Mouse (Mus musculus) intestine, embryonic 15.5 days (tissue): Measurements from ENCODE around the gene Foxo1. TPM values are rescaled to one million over a fixed set of nuclear protein-coding genes. Genes with fewer than 3 reads are reported as not detected.
A peak's percentile ranks its signal among the peaks of the same experiment; 100 is the strongest.

ENCODE experiments used
- ATAC-seq: fragments of 200-750 bp; cut with Nextera tagmentation; 2 replicates; pipeline ENCODE4 v1.8.0; 2017; ENCODE audit warnings: moderate TSS enrichment, moderate library complexity
- H3K27ac ChIP-seq: fragments of 300-500 bp; sonication (generic); 2 replicates; pipeline ENCODE4 v1.5.1; 2015; ENCODE audit warnings: mild to moderate bottlenecking, inconsistent platforms
- H3K27me3 ChIP-seq: fragments of 300-500 bp; sonication (generic); replicated peaks from 2 replicates; pipeline ENCODE4 v1.6.1; 2015; ENCODE audit warnings: inconsistent platforms
- H3K36me3 ChIP-seq: fragments of 300-500 bp; sonication (generic); 2 replicates; pipeline ENCODE4 v1.6.1; 2015; ENCODE audit warnings: inconsistent platforms
- H3K4me1 ChIP-seq: fragments of 300-500 bp; sonication (generic); replicated peaks from 2 replicates; pipeline ENCODE4 v1.6.1; 2015; ENCODE audit warnings: inconsistent platforms
- H3K4me2 ChIP-seq: fragments of 300-500 bp; sonication (generic); replicated peaks from 2 replicates; pipeline ENCODE4 v1.6.1; 2015; ENCODE audit warnings: mild to moderate bottlenecking, inconsistent platforms
- H3K4me3 ChIP-seq: fragments of 300-500 bp; sonication (generic); replicated peaks from 2 replicates; pipeline ENCODE4 v1.5.1; 2015; ENCODE audit warnings: inconsistent platforms
- H3K9ac ChIP-seq: fragments of 300-500 bp; sonication (generic); 2 replicates; pipeline ENCODE4 v1.6.1; 2015; ENCODE audit warnings: inconsistent platforms
- H3K9me3 ChIP-seq: fragments of 300-500 bp; sonication (generic); 2 replicates; pipeline ENCODE4 v1.6.1; 2016; ENCODE audit warnings: inconsistent platforms
- WGBS: fragments of 180-500 bp; shearing (Covaris S2); methylation state at CpG from one replicate; pipeline ENCODE4 v1.1.7; 2015; 5-methylcytosine and 5-hydroxymethylcytosine counted together
- polyA plus RNA-seq: library from polyadenylated mRNA; unstranded; fragments of >200 nt; fragmentation: Nextera tagmentation; extraction: Ambion mirVana; gene quantifications from 2 replicates; pipeline ENCODE4 v1.2.1, GENCODE M21; 2015

The Foxo1 gene
- polyA plus RNA-seq, 1 experiment from 2014 or later, result 6.4 TPM

- peak overlapping the region; percentile 83 for H3K9ac ChIP-seq
- H3K36me3 ChIP-seq, result no peaks in the 10 kb centered on the region
- H3K4me2 ChIP-seq, result peak overlapping the region; percentile 92
- H3K4me3 ChIP-seq, result peak overlapping the region; percentile 95
- WGBS, result 20% methylated on average over 3 of the region's 3 CpGs
- peaks cover 7% of the 10 kb centered on the region for H3K4me1 ChIP-seq
- no peaks in the 10 kb centered on the region for H3K9me3 ChIP-seq
- no peaks in the 10 kb centered on the region for H3K27me3 ChIP-seq
- no peak for ATAC-seq
- H3K27ac ChIP-seq, result peak overlapping the region; percentile 95; the same call in 1 of the 2 replicates
Observed at GRCm38 (mm10) chr3:52270511-52270910, 2.4 kb downstream of the Foxo1 start.

- ATAC-seq, result no peak
- peak overlapping the region; percentile 92 for H3K4me2 ChIP-seq
- H3K27me3 ChIP-seq, result no peaks in the 10 kb centered on the region
- 65% methylated on average over 5 of the region's 5 CpGs for WGBS
- H3K4me3 ChIP-seq, result no peak overlapping the region
- no peaks in the 10 kb centered on the region for H3K36me3 ChIP-seq
- no peak overlapping the region for H3K9ac ChIP-seq
- H3K9me3 ChIP-seq, result no peaks in the 10 kb centered on the region
- peaks cover 7% of the 10 kb centered on the region for H3K4me1 ChIP-seq
- H3K27ac ChIP-seq, result no peak overlapping the region
Observed at GRCm38 (mm10) chr3:52271376-52271775, 3.2 kb downstream of the Foxo1 start.

GRCm38 (mm10) chr3:52272376-52272865, 4.3 kb downstream of the Foxo1 start:
- Histone ChIP-seq H3K27me3 (no peaks in the 10 kb centered on the region), H3K4me3 (no peak overlapping the region), H3K27ac (no peak overlapping the region), H3K36me3 (no peaks in the 10 kb centered on the region), H3K9ac (no peak overlapping the region), H3K9me3 (no peaks in the 10 kb centered on the region), H3K4me2 (no peak overlapping the region), H3K4me1 (peaks cover 7% of the 10 kb centered on the region; the same call in 1 of the 2 replicates)
- WGBS, result 65% methylated on average over 8 of the region's 8 CpGs
- no peak for ATAC-seq

GRCm38 (mm10) chr3:52274475-52274874, 6.3 kb downstream of the Foxo1 start:
- no peaks in the 10 kb centered on the region for H3K36me3 ChIP-seq
- no peak overlapping the region for H3K4me2 ChIP-seq

GRCm38 (mm10) chr3:52275037-52275555, 7.0 kb downstream of the Foxo1 start:
- no peak for ATAC-seq
- WGBS, result 80% methylated on average over 9 of the region's 9 CpGs
- Histone ChIP-seq H3K4me2 (no peak overlapping the region), H3K9me3 (no peaks in the 10 kb centered on the region), H3K27ac (no peak overlapping the region), H3K27me3 (no peaks in the 10 kb centered on the region), H3K36me3 (no peaks in the 10 kb centered on the region), H3K4me1 (peaks cover 7% of the 10 kb centered on the region; the same call in 1 of the 2 replicates), H3K4me3 (no peak overlapping the region), H3K9ac (no peak overlapping the region)

More at GRCm38 (mm10) chr3:52274475-52274874, 6.3 kb downstream of the Foxo1 start:
- no peaks in the 10 kb centered on the region for H3K27me3 ChIP-seq
- no peak overlapping the region for H3K4me3 ChIP-seq
- H3K27ac ChIP-seq, result no peak overlapping the region
- no peaks in the 10 kb centered on the region for H3K9me3 ChIP-seq
- no peak overlapping the region for H3K9ac ChIP-seq
- ATAC-seq, result no peak
- H3K4me1 ChIP-seq, result peaks cover 7% of the 10 kb centered on the region; the same call in 1 of the 2 replicates

- ATAC-seq, result no peak
Observed at GRCm38 (mm10) chr3:52280681-52281080, 12.5 kb downstream of the Foxo1 start.

GRCm38 (mm10) chr3:52281882-52282281, 13.7 kb downstream of the Foxo1 start:
- Histone ChIP-seq H3K4me1 (0 out of 2 replicates have a peak, but pooled peaks cover 5% of the 10 kb centered on the region), H3K9ac (no peak overlapping the region), H3K9me3 (no peaks in the 10 kb centered on the region), H3K4me3 (no peak overlapping the region), H3K27me3 (no peaks in the 10 kb centered on the region), H3K4me2 (no peak overlapping the region), H3K36me3 (no peaks in the 10 kb centered on the region), H3K27ac (peak overlapping the region; percentile 17; the same call in 1 of the 2 replicates)
- 76% methylated on average over 3 of the region's 3 CpGs for WGBS
- peak; percentile 39 for ATAC-seq

More at GRCm38 (mm10) chr3:52280681-52281080, 12.5 kb downstream of the Foxo1 start:
- Histone ChIP-seq H3K9me3 (no peaks in the 10 kb centered on the region), H3K4me2 (no peak overlapping the region), H3K9ac (no peak overlapping the region), H3K27me3 (no peaks in the 10 kb centered on the region), H3K4me3 (no peak overlapping the region), H3K36me3 (no peaks in the 10 kb centered on the region), H3K4me1 (0 out of 2 replicates have a peak, but pooled peaks cover 5% of the 10 kb centered on the region), H3K27ac (no peak overlapping the region)
- 70% methylated on average over 1 of the region's 1 CpGs for WGBS

GRCm38 (mm10) chr3:52282369-52282768, 14.2 kb downstream of the Foxo1 start:
- ATAC-seq, result peak; percentile 87
- WGBS, result 39% methylated on average over 2 of the region's 2 CpGs
- peak overlapping the region; percentile 17; the same call in 1 of the 2 replicates for H3K27ac ChIP-seq

GRCm38 (mm10) chr3:52283521-52283920, 15.4 kb downstream of the Foxo1 start:
- Histone ChIP-seq H3K36me3 (no peaks in the 10 kb centered on the region), H3K27ac (no peak overlapping the region), H3K27me3 (no peaks in the 10 kb centered on the region), H3K9ac (no peak overlapping the region), H3K4me3 (no peak overlapping the region), H3K4me2 (no peak overlapping the region), H3K4me1 (0 out of 2 replicates have a peak, but pooled peaks cover 5% of the 10 kb centered on the region), H3K9me3 (no peaks in the 10 kb centered on the region)
- 78% methylated on average over 6 of the region's 6 CpGs for WGBS
- no peak for ATAC-seq

More at GRCm38 (mm10) chr3:52282369-52282768, 14.2 kb downstream of the Foxo1 start:
- Histone ChIP-seq H3K4me3 (no peak overlapping the region), H3K4me1 (0 out of 2 replicates have a peak, but pooled peaks cover 5% of the 10 kb centered on the region), H3K36me3 (no peaks in the 10 kb centered on the region), H3K9me3 (no peaks in the 10 kb centered on the region), H3K27me3 (no peaks in the 10 kb centered on the region), H3K9ac (no peak overlapping the region), H3K4me2 (no peak overlapping the region)

- Histone ChIP-seq H3K36me3 (no peaks in the 10 kb centered on the region), H3K27ac (no peak overlapping the region), H3K4me2 (no peak overlapping the region), H3K9me3 (no peaks in the 10 kb centered on the region), H3K4me1 (0 out of 2 replicates have a peak, but pooled peaks cover 9% of the 10 kb centered on the region), H3K9ac (no peak overlapping the region), H3K4me3 (no peak overlapping the region), H3K27me3 (no peaks in the 10 kb centered on the region)
- no peak for ATAC-seq
- WGBS, result 95% methylated on average over 2 of the region's 2 CpGs
Observed at GRCm38 (mm10) chr3:52290811-52291210, 22.7 kb downstream of the Foxo1 start.

GRCm38 (mm10) chr3:52292498-52292897, 24.4 kb downstream of the Foxo1 start:
- no peaks in the 10 kb centered on the region for H3K27me3 ChIP-seq
- H3K9ac ChIP-seq, result no peak overlapping the region
- H3K4me3 ChIP-seq, result no peak overlapping the region
- H3K36me3 ChIP-seq, result no peaks in the 10 kb centered on the region
- no peak overlapping the region for H3K27ac ChIP-seq
- no peaks in the 10 kb centered on the region for H3K9me3 ChIP-seq
- H3K4me1 ChIP-seq, result 0 out of 2 replicates have a peak, but pooled peaks cover 14% of the 10 kb centered on the region
- H3K4me2 ChIP-seq, result no peak overlapping the region
- 51% methylated on average over 7 of the region's 7 CpGs for WGBS
- ATAC-seq, result 0 out of 2 replicates have a peak, but pooled peaks have one; percentile 57

- Histone ChIP-seq H3K9ac (no peak overlapping the region), H3K4me3 (no peak overlapping the region), H3K4me2 (no peak overlapping the region), H3K4me1 (peaks cover 21% of the 10 kb centered on the region; the same call in 1 of the 2 replicates), H3K9me3 (no peaks in the 10 kb centered on the region), H3K27me3 (no peaks in the 10 kb centered on the region), H3K36me3 (no peaks in the 10 kb centered on the region), H3K27ac (no peak overlapping the region)
- ATAC-seq, result no peak
- 59% methylated on average over 5 of the region's 5 CpGs for WGBS
Observed at GRCm38 (mm10) chr3:52293946-52294345, 25.8 kb downstream of the Foxo1 start.

GRCm38 (mm10) chr3:52295688-52296087, 27.6 kb downstream of the Foxo1 start:
- no peak overlapping the region for H3K9ac ChIP-seq
- H3K9me3 ChIP-seq, result no peaks in the 10 kb centered on the region
- 90% methylated on average over 1 of the region's 1 CpGs for WGBS
- H3K4me3 ChIP-seq, result no peak overlapping the region
- no peak overlapping the region for H3K27ac ChIP-seq
- H3K36me3 ChIP-seq, result no peaks in the 10 kb centered on the region
- ATAC-seq, result no peak
- no peak overlapping the region for H3K4me2 ChIP-seq
- H3K4me1 ChIP-seq, result peaks cover 29% of the 10 kb centered on the region; the same call in 1 of the 2 replicates
- no peaks in the 10 kb centered on the region for H3K27me3 ChIP-seq
